Mouse (Mus musculus) small intestine, adult 2 months (tissue): ENCODE results near the gene Smndc1.

Experiments used
- CTCF ChIP-seq: fragments of 200-500 bp; IDR thresholded peaks from 2 replicates; pipeline ENCODE4 v1.5.1; 2012; ENCODE audit warnings: low read depth, mild to moderate bottlenecking, control low read depth, inconsistent platforms, low read length, moderate library complexity, mixed read lengths; ENCODE audit not compliant: insufficient replicate concordance, insufficient read length; ENCODE audit errors: extremely low read depth
- POLR2A ChIP-seq: fragments of 200-500 bp; IDR thresholded peaks from 2 replicates; pipeline ENCODE4 v1.6.1; 2012; ENCODE audit warnings: low read depth, mild to moderate bottlenecking, control low read depth, inconsistent platforms, low read length, moderate library complexity

GRCm38 (mm10) chr19:53404837-53405356 is 14.5 kb upstream of the Smndc1 start:
- TF ChIP-seq CTCF, result no peak
- TF ChIP-seq POLR2A, result no peak
